Mouse (Mus musculus): ENCODE results near the gene Flt4. TPM values are rescaled to one million over a fixed set of nuclear protein-coding genes. Genes with fewer than 3 reads are reported as not detected.
"Not testable (repeated sequence)": the region's sequence is repeated elsewhere in the genome, so short reads cannot be mapped to it uniquely, and the experiment has no call there.

The Flt4 gene
- polyA plus RNA-seq, 1 experiment from 2014 or later = 9.3 TPM

DNA sequence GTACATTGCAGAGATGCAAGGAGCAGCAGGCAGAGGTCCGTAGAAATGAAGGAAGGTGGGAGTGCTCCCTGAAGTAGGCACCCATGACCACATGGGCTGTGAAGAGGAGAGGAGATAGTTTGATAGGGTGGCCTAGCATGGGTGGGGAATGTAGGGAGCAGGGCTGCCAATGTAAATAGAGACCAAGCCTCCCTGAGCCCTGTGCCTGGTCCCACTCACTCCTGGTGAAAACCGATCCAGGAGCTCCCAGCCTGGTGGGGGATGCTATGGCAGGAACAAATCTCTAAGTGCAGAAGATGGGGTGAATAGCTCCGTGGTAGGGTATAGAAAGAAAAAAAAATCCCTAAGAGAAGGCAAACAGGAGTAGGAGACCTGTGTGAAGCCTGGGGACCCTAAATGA lies 2.3 kb downstream of the Flt4 start:
- H3K9me3 ChIP-seq (ENCODE audit: control insufficient read depth, low read length); H3K9ac ChIP-seq (ENCODE audit: low read length); H3K27me3 ChIP-seq (ENCODE audit: control insufficient read depth, insufficient read depth, low read length); ATAC-seq (ENCODE audit: insufficient number of reproducible peaks, insufficient read depth, low FRiP score, low read depth); H3K27ac ChIP-seq (replicated peaks in 1 of 2; ENCODE audit: control insufficient read depth in 1 of 2, insufficient read depth in 1 of 2, low read depth in 2 of 2, low read length in 2 of 2); H3K36me3 ChIP-seq (ENCODE audit: control insufficient read depth, insufficient read depth, low read length): not testable (repeated sequence)
- H3K4me2 ChIP-seq (ENCODE audit: low read length) = peak overlapping the region; percentile 76
- 26% methylated on average over 3 of the region's 3 CpGs for WGBS
- H3K4me1 ChIP-seq (ENCODE audit: control insufficient read depth in 2 of 2, insufficient read depth in 2 of 2, low read length in 2 of 2) = peaks cover 18 to 28% of the 10 kb centered on the region in 2 experiments
- peak overlapping the region in 1 of 2 experiments; percentile 19; a peak in 3 of 4 replicates for H3K4me3 ChIP-seq (ENCODE audit: control insufficient read depth in 1 of 2, insufficient read depth in 1 of 2, low read depth in 1 of 2, low read length in 2 of 2)

DNA sequence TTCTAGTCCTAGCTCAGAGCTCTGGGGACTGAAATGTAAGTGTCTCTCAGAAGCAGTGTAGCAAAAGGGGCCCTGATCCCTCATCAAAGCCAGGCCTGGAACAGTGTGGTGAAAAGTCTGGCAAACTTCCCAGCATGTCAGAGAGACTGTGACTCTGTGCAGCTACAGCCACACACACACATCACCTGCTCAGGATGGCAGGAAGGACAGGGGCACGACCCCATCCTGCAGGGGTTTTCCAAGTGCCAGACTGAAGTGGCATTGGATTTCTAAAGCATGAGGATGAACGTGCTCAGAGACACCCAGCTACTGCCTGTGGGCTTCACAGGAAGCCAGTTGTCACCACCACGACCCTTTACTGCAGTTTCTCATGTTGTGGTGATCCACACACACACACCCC lies 3.1 kb downstream of the Flt4 start:
- Histone ChIP-seq H3K4me1 (ENCODE audit: control insufficient read depth in 2 of 2, insufficient read depth in 2 of 2, low read length in 2 of 2) (peaks cover 18 to 28% of the 10 kb centered on the region in 2 experiments), H3K4me2 (ENCODE audit: low read length) (peak overlapping the region; percentile 76; the same call in 1 of the 2 replicates), H3K9me3 (ENCODE audit: control insufficient read depth, low read length) (no peaks in the 10 kb centered on the region), H3K4me3 (ENCODE audit: control insufficient read depth in 1 of 2, insufficient read depth in 1 of 2, low read depth in 1 of 2, low read length in 2 of 2) (no peak overlapping the region), H3K36me3 (ENCODE audit: control insufficient read depth, insufficient read depth, low read length) (no peaks in the 10 kb centered on the region), H3K9ac (ENCODE audit: low read length) (no peak overlapping the region), H3K27me3 (ENCODE audit: control insufficient read depth, insufficient read depth, low read length) (no peaks in the 10 kb centered on the region), H3K27ac (replicated peaks in 1 of 2; ENCODE audit: control insufficient read depth in 1 of 2, insufficient read depth in 1 of 2, low read depth in 2 of 2, low read length in 2 of 2) (no peak overlapping the region)
- 12% methylated on average over 3 of the region's 3 CpGs for WGBS
- no peak for ATAC-seq (ENCODE audit: insufficient number of reproducible peaks, insufficient read depth, low FRiP score, low read depth)

- Histone ChIP-seq H3K27me3 (ENCODE audit: control insufficient read depth, insufficient read depth, low read length) (no peaks in the 10 kb centered on the region), H3K4me3 (ENCODE audit: control insufficient read depth in 1 of 2, insufficient read depth in 1 of 2, low read depth in 1 of 2, low read length in 2 of 2) (no peak overlapping the region), H3K36me3 (ENCODE audit: control insufficient read depth, insufficient read depth, low read length) (no peaks in the 10 kb centered on the region), H3K4me1 (ENCODE audit: control insufficient read depth in 2 of 2, insufficient read depth in 2 of 2, low read length in 2 of 2) (peaks cover 20 to 28% of the 10 kb centered on the region in 2 experiments), H3K4me2 (ENCODE audit: low read length) (peak overlapping the region; percentile 27; the same call in 1 of the 2 replicates), H3K9ac (ENCODE audit: low read length) (no peak overlapping the region), H3K9me3 (ENCODE audit: control insufficient read depth, low read length) (no peaks in the 10 kb centered on the region), H3K27ac (replicated peaks in 1 of 2; ENCODE audit: control insufficient read depth in 1 of 2, insufficient read depth in 1 of 2, low read depth in 2 of 2, low read length in 2 of 2) (no peak overlapping the region)
- ATAC-seq (ENCODE audit: insufficient number of reproducible peaks, insufficient read depth, low FRiP score, low read depth) = peak; percentile 44
- WGBS = 5% methylated on average over 10 of the region's 10 CpGs
Observed at GRCm38 (mm10) chr11:49613349-49613748, 4.3 kb downstream of the Flt4 start.

GRCm38 (mm10) chr11:49615856-49616725 lies 7.0 kb downstream of the Flt4 start:
- no peak for ATAC-seq (ENCODE audit: insufficient number of reproducible peaks, insufficient read depth, low FRiP score, low read depth)
- 78% methylated on average over 10 of the region's 10 CpGs for WGBS
- H3K27me3 ChIP-seq (ENCODE audit: control insufficient read depth, insufficient read depth, low read length) = no peaks in the 10 kb centered on the region
- no peaks in the 10 kb centered on the region for H3K36me3 ChIP-seq (ENCODE audit: control insufficient read depth, insufficient read depth, low read length)
- H3K27ac ChIP-seq (replicated peaks in 1 of 2; ENCODE audit: control insufficient read depth in 1 of 2, insufficient read depth in 1 of 2, low read depth in 2 of 2, low read length in 2 of 2) = no peak overlapping the region
- no peak overlapping the region for H3K9ac ChIP-seq (ENCODE audit: low read length)
- no peak overlapping the region for H3K4me2 ChIP-seq (ENCODE audit: low read length)
- peaks cover 16 to 22% of the 10 kb centered on the region in 2 experiments for H3K4me1 ChIP-seq (ENCODE audit: control insufficient read depth in 2 of 2, insufficient read depth in 2 of 2, low read length in 2 of 2)
- no peaks in the 10 kb centered on the region for H3K9me3 ChIP-seq (ENCODE audit: control insufficient read depth, low read length)
- no peak overlapping the region for H3K4me3 ChIP-seq (ENCODE audit: control insufficient read depth in 1 of 2, insufficient read depth in 1 of 2, low read depth in 1 of 2, low read length in 2 of 2)

- Histone ChIP-seq H3K27me3 (ENCODE audit: control insufficient read depth, insufficient read depth, low read length) (no peaks in the 10 kb centered on the region), H3K4me2 (ENCODE audit: low read length) (no peak overlapping the region), H3K4me1 (ENCODE audit: control insufficient read depth in 2 of 2, insufficient read depth in 2 of 2, low read length in 2 of 2) (peaks cover 5 to 7% of the 10 kb centered on the region in 2 experiments), H3K4me3 (ENCODE audit: control insufficient read depth in 1 of 2, insufficient read depth in 1 of 2, low read depth in 1 of 2, low read length in 2 of 2) (no peak overlapping the region), H3K36me3 (ENCODE audit: control insufficient read depth, insufficient read depth, low read length) (no peaks in the 10 kb centered on the region), H3K27ac (replicated peaks in 1 of 2; ENCODE audit: control insufficient read depth in 1 of 2, insufficient read depth in 1 of 2, low read depth in 2 of 2, low read length in 2 of 2) (no peak overlapping the region), H3K9ac (ENCODE audit: low read length) (no peak overlapping the region), H3K9me3 (ENCODE audit: control insufficient read depth, low read length) (no peaks in the 10 kb centered on the region)
- no peak; the same call in 1 of the 2 replicates for ATAC-seq (ENCODE audit: insufficient number of reproducible peaks, insufficient read depth, low FRiP score, low read depth)
- 51% methylated on average over 8 of the region's 8 CpGs for WGBS
Observed at GRCm38 (mm10) chr11:49618476-49618875, 9.4 kb downstream of the Flt4 start.

DNA sequence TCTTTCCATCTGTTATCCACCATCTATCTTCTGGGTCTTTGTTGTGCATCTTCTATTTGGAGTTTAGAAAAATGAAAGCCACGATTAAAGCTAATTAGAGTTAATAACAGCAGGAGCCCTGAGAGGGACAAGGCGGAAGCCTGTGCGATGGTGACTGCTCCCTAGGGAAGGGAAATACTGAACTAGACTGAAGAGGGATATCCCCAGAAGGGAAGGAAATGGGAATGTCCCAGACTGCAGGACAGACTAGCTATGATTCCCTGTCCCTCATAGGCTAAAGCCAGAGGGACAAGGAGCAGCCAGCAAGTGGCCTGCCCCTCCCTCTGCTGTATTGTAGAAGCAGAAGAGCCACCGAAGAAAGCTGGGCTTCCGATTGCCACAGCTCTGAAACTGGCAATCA lies 12.9 kb downstream of the Flt4 start:
- Histone ChIP-seq H3K27me3 (ENCODE audit: control insufficient read depth, insufficient read depth, low read length) (no peaks in the 10 kb centered on the region), H3K4me2 (ENCODE audit: low read length) (no peak overlapping the region), H3K9me3 (ENCODE audit: control insufficient read depth, low read length) (no peaks in the 10 kb centered on the region), H3K9ac (ENCODE audit: low read length) (no peak overlapping the region), H3K36me3 (ENCODE audit: control insufficient read depth, insufficient read depth, low read length) (peaks cover 4% of the 10 kb centered on the region; the same call in 1 of the 2 replicates), H3K4me1 (ENCODE audit: control insufficient read depth in 2 of 2, insufficient read depth in 2 of 2, low read length in 2 of 2) (peaks cover 0 to 2% of the 10 kb centered on the region in 2 experiments; a peak in 1 of 4 replicates), H3K4me3 (ENCODE audit: control insufficient read depth in 1 of 2, insufficient read depth in 1 of 2, low read depth in 1 of 2, low read length in 2 of 2) (no peak overlapping the region), H3K27ac (replicated peaks in 1 of 2; ENCODE audit: control insufficient read depth in 1 of 2, insufficient read depth in 1 of 2, low read depth in 2 of 2, low read length in 2 of 2) (no peak overlapping the region)
- WGBS = 54% methylated on average over 5 of the region's 5 CpGs
- ATAC-seq (ENCODE audit: insufficient number of reproducible peaks, insufficient read depth, low FRiP score, low read depth) = no peak

DNA sequence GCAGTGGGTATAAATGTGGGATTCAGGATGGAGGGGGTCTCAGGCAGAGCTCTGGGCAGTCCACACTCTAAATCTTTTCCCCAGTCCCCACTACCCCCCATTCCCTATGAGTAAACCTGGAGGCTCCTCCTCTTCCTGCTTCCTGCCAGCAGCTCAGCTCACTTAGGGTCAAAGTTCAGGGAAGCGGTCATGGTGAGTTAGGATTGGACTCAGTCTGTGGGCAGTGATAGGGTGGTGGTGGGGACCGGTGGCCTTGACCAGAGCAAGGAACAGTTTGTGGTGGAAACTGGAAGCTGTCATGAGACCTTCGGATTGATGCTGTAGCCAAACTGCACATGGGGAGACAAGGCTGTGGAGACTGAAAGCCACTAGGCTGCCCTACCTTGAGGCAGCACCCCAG lies 15.1 kb downstream of the Flt4 start:
- H3K9me3 ChIP-seq (ENCODE audit: control insufficient read depth, low read length) = no peaks in the 10 kb centered on the region
- H3K4me3 ChIP-seq (ENCODE audit: control insufficient read depth in 1 of 2, insufficient read depth in 1 of 2, low read depth in 1 of 2, low read length in 2 of 2) = no peak overlapping the region
- H3K4me1 ChIP-seq (ENCODE audit: control insufficient read depth in 2 of 2, insufficient read depth in 2 of 2, low read length in 2 of 2) = no peaks in the 10 kb centered on the region
- WGBS = 71% methylated on average over 3 of the region's 3 CpGs
- H3K9ac ChIP-seq (ENCODE audit: low read length) = no peak overlapping the region
- H3K27ac ChIP-seq (replicated peaks in 1 of 2; ENCODE audit: control insufficient read depth in 1 of 2, insufficient read depth in 1 of 2, low read depth in 2 of 2, low read length in 2 of 2) = no peak overlapping the region
- no peak overlapping the region for H3K4me2 ChIP-seq (ENCODE audit: low read length)
- H3K27me3 ChIP-seq (ENCODE audit: control insufficient read depth, insufficient read depth, low read length) = no peaks in the 10 kb centered on the region
- H3K36me3 ChIP-seq (ENCODE audit: control insufficient read depth, insufficient read depth, low read length) = peaks cover 4% of the 10 kb centered on the region; the same call in 1 of the 2 replicates
- no peak for ATAC-seq (ENCODE audit: insufficient number of reproducible peaks, insufficient read depth, low FRiP score, low read depth)

Data from heart, embryonic 14.5 days (tissue).